Mouse (Mus musculus) spleen, adult 2 months (tissue): Measurements from ENCODE around the gene Mrpl16. TPM values are rescaled to one million over a fixed set of nuclear protein-coding genes. Genes with fewer than 3 reads are reported as not detected.

Experiments used
- DNase-seq, 2 experiments: peaks; one replicate each; pipeline versions ENCODE4 v3.0.0 to v3.0.0-alpha.2; 2012 to 2021; ENCODE audit warnings: low spot score in 2 of 2, low read depth in 1 of 2
- H3K27ac ChIP-seq: fragments of 200-500 bp; 2 replicates; pipeline ENCODE4 v1.5.1; 2012; ENCODE audit warnings: low read length, inconsistent platforms; ENCODE audit not compliant: insufficient read depth
- H3K27me3 ChIP-seq: fragments of 200-500 bp; 2 replicates; pipeline ENCODE4 v1.6.1; 2012; ENCODE audit warnings: mild to moderate bottlenecking, moderate library complexity, low read length, inconsistent platforms; ENCODE audit not compliant: control insufficient read depth, insufficient read depth
- H3K36me3 ChIP-seq: fragments of 200-500 bp; 2 replicates; pipeline ENCODE4 v1.6.1; 2012; ENCODE audit warnings: mild to moderate bottlenecking, low read length, inconsistent platforms; ENCODE audit not compliant: control insufficient read depth, insufficient read depth
- H3K4me1 ChIP-seq: fragments of 200-500 bp; 2 replicates; pipeline ENCODE4 v1.6.1; 2011; ENCODE audit warnings: inconsistent platforms; ENCODE audit not compliant: control insufficient read depth, insufficient read depth, insufficient read length
- H3K4me3 ChIP-seq: fragments of 200-500 bp; 2 replicates; pipeline ENCODE4 v1.5.1; 2011; ENCODE audit warnings: mild to moderate bottlenecking, inconsistent platforms; ENCODE audit not compliant: insufficient read depth, insufficient read length; ENCODE audit errors: extremely low read depth
- CTCF ChIP-seq: fragments of 200-500 bp; IDR thresholded peaks from 2 replicates; pipeline ENCODE4 v1.5.1; 2011; ENCODE audit warnings: mild to moderate bottlenecking, inconsistent platforms; ENCODE audit not compliant: insufficient read depth, insufficient read length, insufficient replicate concordance; ENCODE audit errors: extremely low read depth
- POLR2A ChIP-seq: fragments of 200-500 bp; IDR thresholded peaks from 2 replicates; pipeline ENCODE4 v1.6.1; 2011; ENCODE audit warnings: low read depth, low read length, inconsistent platforms
- WGBS: fragments of 180-500 bp; shearing (Covaris S2); methylation state at CpG from one replicate; pipeline ENCODE4 v1.1.7; 2018; 5-methylcytosine and 5-hydroxymethylcytosine counted together
- polyA plus RNA-seq: library from polyadenylated mRNA; depleted of rRNA; stranded (reverse); fragments of >200 nt; gene quantifications from 2 replicates; pipeline ENCODE4 v1.2.3, GENCODE M21; 2012

The Mrpl16 gene
- polyA plus RNA-seq, 1 experiment, result 5.4 TPM

DNA sequence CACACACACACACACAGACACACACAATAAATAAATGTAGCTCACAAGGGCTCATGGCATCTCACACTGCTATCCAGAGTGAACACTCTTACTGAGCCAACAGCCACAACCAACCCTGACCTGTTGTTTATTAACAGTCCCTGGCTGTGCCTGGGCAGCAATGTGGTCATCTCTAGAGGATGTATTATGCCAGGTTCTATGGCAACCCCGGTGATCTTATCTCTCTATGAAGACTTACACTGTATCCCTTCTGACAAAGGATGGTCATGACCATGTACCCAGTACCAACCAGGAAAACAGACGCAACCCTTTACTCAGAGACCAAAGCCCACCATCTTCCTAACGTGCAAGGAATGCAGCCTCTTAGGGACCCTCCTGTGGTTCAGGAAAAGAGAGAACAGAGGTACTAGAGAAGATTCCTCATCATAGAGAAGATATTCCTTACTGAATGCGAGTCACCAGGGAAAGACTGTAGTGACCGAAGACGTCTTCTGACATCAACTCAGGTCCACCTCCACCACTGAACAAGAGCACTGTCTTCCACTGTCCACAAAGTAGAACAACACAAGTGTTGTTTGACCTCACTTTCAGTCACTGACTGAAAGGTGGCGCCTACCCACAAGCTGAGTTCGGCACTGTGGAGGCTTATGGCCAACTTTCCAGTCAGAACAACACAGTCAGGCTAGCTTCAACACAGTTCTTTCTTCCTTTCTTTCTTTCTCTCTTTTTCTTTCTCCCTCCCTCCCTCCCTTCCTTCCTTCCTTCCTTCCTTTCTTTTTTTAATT, 30.5 kb downstream of the Mrpl16 start:
- H3K27ac ChIP-seq, result no peak overlapping the region
- no peak for DNase-seq
- H3K4me3 ChIP-seq, result no peak overlapping the region
- 66% methylated on average over 8 of the region's 8 CpGs for WGBS
- TF ChIP-seq POLR2A (no peak), CTCF (no peak)
- H3K4me1 ChIP-seq, result no peaks in the 10 kb centered on the region; the same call in 1 of the 2 replicates
- no peaks in the 10 kb centered on the region for H3K27me3 ChIP-seq
- no peaks in the 10 kb centered on the region for H3K36me3 ChIP-seq

- no peak overlapping the region for H3K27ac ChIP-seq
- H3K4me3 ChIP-seq, result no peak overlapping the region
- DNase-seq, result no peak
- WGBS, result 53% methylated on average over 1 of the region's 1 CpGs
- TF ChIP-seq POLR2A (no peak), CTCF (no peak)
- H3K4me1 ChIP-seq, result no peaks in the 10 kb centered on the region; the same call in 1 of the 2 replicates
- H3K36me3 ChIP-seq, result no peaks in the 10 kb centered on the region
- no peaks in the 10 kb centered on the region for H3K27me3 ChIP-seq
These were observed 34.2 kb downstream of the Mrpl16 start for GRCm38 (mm10) chr19:11804423-11804822.

DNA sequence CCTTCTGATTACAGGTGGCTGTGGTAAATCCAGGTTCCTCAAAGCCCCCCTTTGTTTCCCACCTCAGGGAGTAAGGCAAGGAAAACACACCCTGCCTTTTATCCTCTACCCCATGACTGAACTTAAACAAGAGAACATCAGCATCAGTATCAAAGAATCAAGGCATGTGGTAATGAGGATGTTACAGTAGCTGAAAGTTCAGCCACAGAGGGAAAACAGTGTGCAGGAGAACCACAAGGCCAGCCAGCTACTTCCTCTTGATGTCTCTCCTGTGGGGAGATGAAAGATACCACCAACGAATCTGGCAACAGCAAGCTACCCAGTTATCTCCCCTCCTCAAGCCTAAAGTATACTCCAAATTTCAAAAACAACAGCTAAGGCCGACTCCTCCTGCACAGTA, 37.1 kb downstream of the Mrpl16 start:
- TF ChIP-seq POLR2A, result no peak
- TF ChIP-seq CTCF, result no peak
- no peaks in the 10 kb centered on the region for H3K36me3 ChIP-seq
- no peak overlapping the region for H3K27ac ChIP-seq
- no peaks in the 10 kb centered on the region; the same call in 1 of the 2 replicates for H3K4me1 ChIP-seq
- no peaks in the 10 kb centered on the region for H3K27me3 ChIP-seq
- no peak for DNase-seq
- WGBS, result 3% methylated on average over 2 of the region's 2 CpGs
- no peak overlapping the region for H3K4me3 ChIP-seq

- Histone ChIP-seq H3K27me3 (no peaks in the 10 kb centered on the region), H3K4me1 (no peaks in the 10 kb centered on the region; the same call in 1 of the 2 replicates), H3K36me3 (no peaks in the 10 kb centered on the region), H3K4me3 (no peak overlapping the region), H3K27ac (no peak overlapping the region)
- WGBS, result 47% methylated on average over 6 of the region's 6 CpGs
- DNase-seq, result no peak
- TF ChIP-seq POLR2A (no peak), CTCF (no peak)
These were observed 37.6 kb downstream of the Mrpl16 start for GRCm38 (mm10) chr19:11807822-11808221.

- Histone ChIP-seq H3K27me3 (no peaks in the 10 kb centered on the region), H3K4me3 (no peak overlapping the region), H3K4me1 (no peaks in the 10 kb centered on the region; the same call in 1 of the 2 replicates), H3K36me3 (no peaks in the 10 kb centered on the region), H3K27ac (no peak overlapping the region)
- no peak for TF ChIP-seq POLR2A
- no peak for TF ChIP-seq CTCF
- DNase-seq, result no peak
- WGBS, result 51% methylated on average over 2 of the region's 2 CpGs
These were observed 38.3 kb downstream of the Mrpl16 start for GRCm38 (mm10) chr19:11808452-11808851.

- WGBS, result 42% methylated on average over 5 of the region's 5 CpGs
- DNase-seq, result no peak
- no peaks in the 10 kb centered on the region for H3K36me3 ChIP-seq
- no peaks in the 10 kb centered on the region; the same call in 1 of the 2 replicates for H3K4me1 ChIP-seq
- no peaks in the 10 kb centered on the region for H3K27me3 ChIP-seq
- TF ChIP-seq POLR2A (no peak), CTCF (no peak)
- H3K4me3 ChIP-seq, result no peak overlapping the region
- no peak overlapping the region for H3K27ac ChIP-seq
These were observed 40.0 kb downstream of the Mrpl16 start for GRCm38 (mm10) chr19:11810003-11810758.
